Mouse (Mus musculus): ENCODE results near the gene Nfasc.

The Nfasc gene

DNA sequence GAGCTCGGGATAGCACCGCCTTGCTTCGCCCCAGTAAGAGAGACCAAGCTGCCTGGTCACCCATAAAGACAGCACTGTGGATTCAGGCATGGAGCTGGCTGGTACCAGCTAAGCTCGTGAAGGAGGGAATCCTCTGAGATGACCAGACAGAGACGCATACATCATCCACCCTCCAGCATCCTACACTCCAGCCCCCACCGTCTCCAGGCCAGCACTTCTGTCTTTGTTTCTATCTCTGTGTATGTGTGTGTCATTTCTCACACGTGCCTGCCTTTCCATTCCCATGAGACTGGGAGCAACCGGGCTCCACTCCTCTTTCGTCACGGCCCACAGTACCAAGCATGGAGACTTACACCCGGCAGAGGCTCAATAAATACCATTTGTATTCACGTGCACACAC is 9.3 kb downstream of the Nfasc start:
- in situ Hi-C loops (cut with MboI): no loop called here

DNA sequence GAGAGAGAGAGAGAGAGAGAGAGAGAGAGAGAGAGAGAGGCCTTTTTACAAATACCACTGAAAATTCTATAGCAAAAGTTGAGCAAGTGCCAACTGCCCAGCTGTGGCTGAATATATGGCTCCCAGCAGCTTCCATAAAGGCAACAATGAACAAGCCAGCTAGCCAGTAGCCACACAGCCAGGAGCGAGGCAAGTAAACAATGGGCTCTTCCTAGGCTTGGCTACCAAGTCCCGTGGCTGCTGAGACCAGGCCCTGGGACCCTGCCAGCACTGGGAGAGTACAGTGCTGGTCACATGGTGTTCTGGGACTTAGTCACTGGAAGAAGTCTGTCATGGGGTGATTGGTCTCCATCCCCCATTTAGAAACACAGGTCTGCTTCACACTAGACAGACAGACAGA is 14.0 kb downstream of the Nfasc start:
- in situ Hi-C loops (cut with MboI): no loop called here

DNA sequence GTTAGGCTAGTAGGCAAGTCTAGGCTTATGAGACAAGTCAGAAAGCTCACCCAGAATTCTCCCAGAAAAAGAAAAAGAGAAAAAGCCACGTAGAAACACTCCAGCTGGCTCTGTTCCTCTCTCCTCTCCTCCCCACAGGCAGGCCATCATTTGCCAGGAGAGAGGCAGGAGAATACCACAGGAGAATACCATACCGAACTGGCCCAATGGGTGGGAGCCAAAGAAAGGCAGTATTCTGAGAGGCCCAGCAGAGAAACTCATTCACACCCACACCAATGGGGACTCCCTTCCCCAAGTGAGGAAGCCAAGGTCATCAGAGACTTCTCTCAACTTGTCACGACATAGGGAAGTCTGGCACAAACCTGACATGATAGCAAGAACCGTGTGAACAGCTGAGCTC is 19.2 kb downstream of the Nfasc start:
- in situ Hi-C loops (cut with MboI): no loop called here

DNA sequence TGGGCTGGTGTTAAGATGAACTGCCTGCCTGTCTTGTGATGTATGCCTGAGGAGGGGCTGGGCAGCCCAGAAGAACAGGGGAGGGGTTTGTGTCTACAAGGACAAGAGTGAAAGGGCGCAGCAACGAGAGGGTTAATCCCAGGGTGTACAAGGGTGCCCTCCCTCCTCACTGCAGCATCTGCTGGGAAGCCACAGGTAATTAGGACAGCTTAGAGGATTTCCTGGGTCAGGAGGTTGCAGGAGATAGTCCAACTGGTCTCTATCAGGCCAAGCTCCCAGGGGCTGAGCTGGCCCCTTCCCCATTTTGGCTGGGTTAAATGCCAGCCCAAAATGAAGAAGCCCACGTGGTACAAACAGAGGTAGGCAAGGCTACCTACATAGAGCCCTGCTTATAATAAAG is 20.3 kb downstream of the Nfasc start:
- in situ Hi-C loops (cut with MboI): no loop called here

DNA sequence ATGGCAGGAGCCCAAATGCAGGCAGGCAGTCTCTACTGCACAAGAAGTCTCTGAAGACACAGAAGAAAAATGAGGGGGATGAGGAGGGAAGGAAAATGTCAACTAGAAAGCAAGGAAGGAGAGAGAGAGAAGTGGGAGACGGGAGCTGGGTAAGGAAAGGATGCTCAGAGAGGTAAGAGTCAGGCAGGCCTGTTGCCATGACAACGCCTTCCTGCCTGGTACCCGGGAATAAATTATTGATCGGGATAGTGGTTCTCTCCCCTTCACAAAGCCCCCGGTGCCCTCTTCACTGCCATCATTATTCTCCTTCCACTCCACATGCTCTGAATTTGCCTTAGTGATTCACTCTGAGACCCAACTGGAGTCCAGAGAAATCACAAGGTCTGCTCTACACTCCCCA is 23.4 kb downstream of the Nfasc start:
- in situ Hi-C loops (cut with MboI): no loop called here

DNA sequence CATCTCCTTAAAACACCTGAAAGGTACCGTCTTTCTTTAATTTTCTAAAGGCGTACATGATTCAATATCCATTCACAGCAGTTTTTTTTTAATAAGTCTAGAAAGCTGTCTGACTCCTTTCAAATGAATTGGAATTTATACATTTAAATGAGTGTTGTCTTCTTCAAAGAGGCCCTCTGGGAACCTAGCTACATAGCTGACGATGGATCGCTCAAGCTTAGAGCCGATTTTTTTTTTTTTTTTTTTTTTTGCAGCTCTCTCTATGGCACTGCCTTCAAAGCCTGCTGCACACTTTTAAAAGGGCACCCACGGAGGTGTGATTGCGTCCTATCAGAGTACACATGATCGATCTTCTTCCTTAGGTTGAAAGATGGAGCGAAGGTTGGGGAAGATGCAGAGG is 26.6 kb downstream of the Nfasc start:
- in situ Hi-C loops (cut with MboI): no loop called here

DNA sequence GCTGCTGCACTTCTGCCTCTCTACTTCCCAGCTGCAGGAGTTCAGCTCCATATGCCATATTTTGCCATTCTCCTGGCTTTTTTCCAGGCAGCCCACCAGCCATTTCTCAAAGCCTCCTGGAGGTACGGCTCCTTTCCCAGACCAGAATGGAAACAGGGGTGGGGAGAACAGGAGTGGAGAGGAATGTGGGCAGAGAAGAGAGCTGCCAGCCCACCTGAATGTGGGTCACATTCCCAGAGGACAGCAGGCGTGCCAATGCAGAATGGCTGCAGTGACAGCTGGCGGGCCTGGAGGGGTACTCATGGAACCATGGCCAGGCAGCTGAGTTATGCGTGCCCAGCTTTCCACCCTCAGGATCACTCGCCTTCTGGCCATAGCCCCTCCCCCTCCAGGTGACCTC is 32.2 kb downstream of the Nfasc start:
- in situ Hi-C loops (cut with MboI): no loop called here

DNA sequence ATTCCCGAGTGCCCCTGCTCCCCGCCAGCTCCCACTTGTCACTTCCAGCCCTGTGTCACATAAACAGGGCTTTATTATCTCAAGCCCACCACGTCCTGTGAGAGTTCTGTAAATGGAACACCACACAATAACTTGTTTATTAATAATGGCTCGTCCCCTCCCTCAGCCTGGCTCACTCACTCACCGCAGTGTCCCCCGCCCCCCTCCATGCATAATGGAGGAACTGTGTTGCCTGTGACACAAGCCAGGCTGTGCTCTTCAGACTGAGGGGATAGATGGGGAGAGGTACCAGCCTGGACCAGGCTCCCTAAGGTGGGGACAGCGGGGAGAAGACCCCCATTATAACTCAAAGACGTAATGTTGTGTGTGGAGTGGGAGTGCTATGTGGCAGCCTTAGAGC is 34.3 kb downstream of the Nfasc start:
- in situ Hi-C loops (cut with MboI): no loop called here

DNA sequence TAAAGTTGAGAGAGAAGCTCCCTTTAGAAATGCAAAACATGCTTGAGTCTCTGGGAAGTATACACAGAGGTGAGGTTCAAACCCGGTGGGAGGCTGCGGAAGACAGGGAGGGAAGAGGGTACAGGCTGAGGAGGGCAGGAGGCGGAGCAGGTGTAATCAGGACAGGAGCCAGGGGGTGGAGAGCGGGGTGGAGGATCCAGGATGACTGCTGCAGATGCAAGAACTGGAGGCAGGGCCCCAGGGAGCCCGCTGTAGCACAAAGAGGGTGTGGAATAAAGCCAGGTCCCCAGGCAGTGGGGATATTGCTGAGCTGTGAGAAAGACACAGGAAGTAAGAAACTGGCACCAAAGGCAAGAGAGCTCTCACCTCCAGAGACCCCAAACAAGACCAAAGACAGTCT is 38.1 kb downstream of the Nfasc start:
- in situ Hi-C loops (cut with MboI): no loop called here

DNA sequence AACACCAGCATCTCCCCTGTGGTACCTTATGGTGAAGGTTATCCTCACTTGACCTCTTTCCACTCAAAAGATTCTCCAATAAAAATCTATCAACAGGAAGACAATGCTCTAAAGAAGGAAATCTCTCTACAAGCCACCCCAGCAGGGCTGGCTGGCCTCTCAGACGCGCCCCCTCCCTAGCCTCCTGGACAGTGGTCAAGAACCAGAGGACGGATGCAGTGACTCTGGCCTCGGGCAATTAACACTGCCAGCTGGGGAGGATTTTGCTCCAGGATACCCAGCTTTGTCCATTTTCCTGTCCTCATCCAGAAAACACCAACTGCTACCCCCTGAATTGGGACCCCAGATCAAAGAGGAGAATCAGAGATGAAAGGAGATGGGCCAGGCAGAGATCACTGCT is 44.7 kb downstream of the Nfasc start:
- in situ Hi-C loops (cut with MboI): no loop called here

DNA sequence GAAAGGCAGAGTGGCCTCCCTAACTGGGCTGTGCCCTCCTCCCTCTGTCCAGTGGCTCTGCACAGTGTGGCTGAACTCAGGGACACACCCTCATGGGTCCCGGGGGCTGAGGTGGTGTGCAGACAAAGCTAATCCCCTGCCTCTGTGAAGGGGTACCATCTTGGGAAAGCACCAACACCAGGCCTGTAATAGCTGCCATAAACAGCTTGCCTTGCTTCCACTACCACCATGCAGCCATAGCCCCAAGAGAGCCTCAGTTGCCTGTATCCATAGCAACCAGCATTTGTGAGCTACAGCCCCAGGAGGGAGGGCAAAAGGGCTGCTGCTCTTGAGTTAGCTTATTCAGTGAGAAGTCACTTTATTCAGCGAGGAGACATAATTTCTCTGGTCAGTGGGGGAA is 45.4 kb downstream of the Nfasc start:
- in situ Hi-C loops (cut with MboI): no loop called here

DNA sequence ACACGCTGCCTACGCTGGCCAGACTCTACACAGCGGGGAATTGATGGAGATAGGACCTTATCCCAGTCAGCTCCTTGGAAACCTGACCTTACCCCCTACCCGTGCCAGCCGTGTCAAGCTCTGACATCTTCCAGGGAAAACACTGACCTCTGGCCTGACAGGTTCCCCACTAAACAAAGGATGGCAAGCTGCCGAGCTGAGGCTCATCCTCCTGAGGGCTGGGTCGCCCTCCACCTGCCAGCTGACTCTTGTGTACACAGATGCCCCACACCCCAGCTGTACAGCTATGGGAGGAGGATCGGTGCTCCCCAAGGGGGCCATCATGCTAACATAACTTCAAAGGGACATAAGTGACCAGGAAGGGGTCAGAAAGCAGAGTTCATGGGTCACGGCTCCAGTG is 47.6 kb downstream of the Nfasc start:
- in situ Hi-C loops (cut with MboI): no loop called here

DNA sequence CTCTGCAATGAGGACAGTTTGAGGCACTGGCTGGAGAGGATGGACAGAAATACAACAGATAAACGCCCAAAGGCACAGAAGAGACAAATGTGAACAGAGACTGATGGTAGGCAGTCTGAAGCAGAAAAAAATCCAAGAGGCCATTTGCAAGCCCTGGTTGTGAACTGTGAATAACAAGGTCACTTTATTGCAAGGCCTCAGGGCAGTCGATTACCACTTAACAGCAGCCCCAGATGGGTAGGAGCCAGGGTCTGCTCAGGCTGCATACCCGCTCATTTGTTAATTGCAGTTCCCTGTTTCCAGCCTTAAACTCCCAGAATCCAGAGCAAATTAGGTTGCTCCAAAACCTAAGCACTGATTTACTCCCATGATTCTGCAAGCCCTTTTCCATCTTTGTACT is 52.4 kb downstream of the Nfasc start:
- in situ Hi-C loops (cut with MboI): no loop called here

DNA sequence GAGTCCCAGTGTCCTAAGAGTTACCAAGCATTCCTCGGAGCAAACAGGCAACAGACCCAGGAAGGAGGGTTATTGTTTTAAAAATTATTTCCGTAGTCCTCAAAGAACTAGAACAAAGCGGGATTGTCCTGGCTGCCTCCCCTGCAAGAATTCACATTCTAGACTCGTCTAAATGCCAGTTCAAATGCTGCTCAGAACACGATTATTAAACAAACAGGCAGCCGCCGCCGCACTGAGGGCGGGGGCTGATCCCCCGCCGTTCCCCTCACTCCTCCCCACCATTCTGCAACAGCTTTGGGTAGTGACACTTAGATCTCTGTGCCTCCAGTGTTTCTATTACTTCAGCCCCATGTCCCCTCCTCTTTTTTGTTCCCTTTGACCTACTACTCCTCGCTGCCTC is 62.7 kb downstream of the Nfasc start:
- in situ Hi-C loops (cut with MboI): no loop called here

DNA sequence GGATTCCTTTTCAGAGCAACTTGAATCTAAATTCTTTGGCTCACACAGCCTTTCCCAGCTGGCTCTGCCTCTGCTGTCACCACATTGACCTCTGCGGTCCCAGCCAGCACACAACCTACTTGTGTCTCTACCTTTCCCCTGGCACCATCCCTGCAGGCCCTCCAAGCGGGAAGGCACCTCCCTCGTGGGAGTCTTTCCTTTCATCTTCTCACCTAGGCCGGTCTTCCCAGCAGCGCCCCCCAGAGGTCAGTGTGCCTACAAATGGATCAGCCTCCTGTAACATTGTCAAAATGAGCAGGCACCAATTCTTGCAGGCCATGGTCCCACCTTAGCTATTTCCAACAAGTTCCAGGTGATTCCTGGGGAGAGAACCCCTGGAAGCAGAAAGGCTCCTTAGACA is 63.5 kb downstream of the Nfasc start:
- in situ Hi-C loops (cut with MboI): no loop called here

DNA sequence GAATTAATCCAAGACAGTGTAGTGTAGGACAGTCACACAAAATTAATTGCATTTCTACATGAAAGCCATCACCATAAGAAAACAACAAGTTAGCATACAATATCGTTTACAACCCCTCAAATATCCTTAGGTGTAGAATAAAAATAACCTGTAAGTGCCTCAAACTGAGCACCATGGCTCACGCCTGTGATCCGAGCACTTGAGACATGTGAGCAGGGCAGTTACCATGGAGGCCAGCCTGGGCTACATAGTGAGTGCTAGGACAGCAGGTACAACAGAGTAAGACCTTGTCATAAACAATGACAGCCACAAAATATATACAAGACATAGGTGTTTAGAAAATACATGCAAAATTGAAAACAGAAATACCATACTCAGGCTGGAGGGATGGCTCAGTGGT is 68.9 kb downstream of the Nfasc start:
- in situ Hi-C loops (cut with MboI): no loop called here

DNA sequence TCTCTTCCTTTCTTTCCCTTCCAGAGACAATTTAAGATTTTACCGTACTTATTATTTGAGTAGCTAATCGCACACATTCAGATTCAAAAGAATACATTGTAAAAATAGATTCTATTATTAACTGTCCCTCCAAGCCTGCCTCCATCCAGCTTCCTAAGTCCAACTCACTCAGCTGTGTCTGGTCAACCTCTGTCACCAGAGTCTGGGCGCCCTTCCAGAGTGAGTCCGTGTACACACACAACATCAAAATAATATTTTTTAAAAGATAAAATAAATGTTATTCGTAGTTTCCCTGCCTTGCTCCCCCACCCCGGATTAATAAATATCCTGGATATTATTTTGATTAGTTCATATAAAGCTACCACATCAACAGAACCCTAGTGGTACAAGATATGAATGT is 72.4 kb downstream of the Nfasc start:
- in situ Hi-C loops (cut with MboI): no loop called here

DNA sequence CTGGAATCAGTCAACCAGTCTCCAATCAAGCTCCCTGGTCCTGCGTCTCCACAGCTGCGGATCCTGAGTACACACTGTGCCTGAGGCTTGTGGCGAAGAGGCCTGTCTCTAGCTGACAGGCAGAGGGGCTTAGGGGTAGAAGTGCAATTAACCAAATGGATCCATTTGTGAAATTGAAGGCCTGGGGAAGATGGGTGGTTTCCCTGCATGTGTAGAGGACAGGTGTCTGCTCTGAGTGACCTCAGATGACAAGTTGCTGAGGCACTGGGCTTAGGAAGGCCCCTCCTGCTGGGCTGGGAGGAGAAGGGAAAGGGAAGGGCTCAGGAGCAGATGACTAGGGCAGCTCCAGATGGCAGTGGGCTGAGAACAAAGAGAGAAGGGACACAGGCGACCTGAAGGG is 81.2 kb downstream of the Nfasc start:
- in situ Hi-C loops (cut with MboI): no loop called here

DNA sequence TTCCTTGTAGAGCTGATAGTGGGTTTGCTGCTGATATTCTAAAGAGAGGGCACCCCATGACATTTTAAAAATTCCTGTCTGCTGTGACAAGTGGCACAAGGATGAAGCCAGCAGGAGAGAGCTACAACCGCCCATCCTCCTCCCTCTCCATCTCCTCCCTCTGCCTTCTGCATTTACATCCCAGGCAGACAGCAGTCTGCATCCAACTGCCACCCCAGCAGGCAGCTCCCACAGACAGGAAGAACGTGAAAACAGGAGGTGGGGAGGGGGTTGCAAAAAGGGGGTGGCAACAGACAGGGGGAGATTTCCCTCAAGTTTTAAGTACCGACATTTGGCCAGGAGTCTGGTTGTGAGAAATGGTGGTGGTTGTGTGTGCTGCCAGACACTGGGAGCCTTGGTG is 82.0 kb downstream of the Nfasc start:
- in situ Hi-C loops (cut with MboI): no loop called here

DNA sequence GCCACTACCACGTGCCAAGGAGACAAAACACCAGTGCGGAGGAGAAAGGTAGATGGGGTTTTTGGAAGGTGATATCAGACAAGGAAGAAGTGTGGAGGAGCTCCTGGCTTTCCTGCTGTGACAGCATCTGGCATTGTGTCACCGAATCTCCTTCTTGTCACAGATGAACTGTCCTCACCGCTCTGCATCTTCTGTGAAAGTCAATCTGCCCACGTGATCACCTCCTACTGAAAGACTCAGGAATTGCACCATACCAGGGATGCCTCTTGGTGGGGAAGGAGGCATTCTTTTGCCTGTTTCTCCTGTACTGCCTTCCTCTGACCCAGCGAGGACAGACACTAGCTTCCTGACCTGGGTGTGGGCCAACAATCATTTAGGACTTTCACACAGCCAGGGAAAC is 86.0 kb downstream of the Nfasc start:
- in situ Hi-C loops (cut with MboI): no loop called here

DNA sequence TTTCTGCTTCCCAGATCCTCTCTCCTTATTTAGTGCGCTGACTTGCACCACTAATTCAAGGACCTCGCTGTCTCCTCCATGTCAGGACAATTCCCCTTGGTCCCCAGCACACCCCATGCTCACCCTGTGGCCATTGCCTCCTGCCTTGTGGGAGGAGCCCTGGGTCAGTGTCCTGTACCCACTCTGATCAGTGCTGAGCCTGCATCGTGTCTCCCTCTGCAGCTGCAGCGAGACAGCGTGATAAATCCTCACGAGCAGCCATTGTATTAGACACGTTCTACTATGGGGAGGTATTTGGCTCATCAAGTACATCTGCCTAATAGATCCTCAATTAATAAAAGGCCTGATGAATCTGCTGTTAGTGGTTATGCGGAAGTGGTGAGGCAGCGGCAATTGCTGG is 86.8 kb downstream of the Nfasc start:
- in situ Hi-C loops (cut with MboI): no loop called here

DNA sequence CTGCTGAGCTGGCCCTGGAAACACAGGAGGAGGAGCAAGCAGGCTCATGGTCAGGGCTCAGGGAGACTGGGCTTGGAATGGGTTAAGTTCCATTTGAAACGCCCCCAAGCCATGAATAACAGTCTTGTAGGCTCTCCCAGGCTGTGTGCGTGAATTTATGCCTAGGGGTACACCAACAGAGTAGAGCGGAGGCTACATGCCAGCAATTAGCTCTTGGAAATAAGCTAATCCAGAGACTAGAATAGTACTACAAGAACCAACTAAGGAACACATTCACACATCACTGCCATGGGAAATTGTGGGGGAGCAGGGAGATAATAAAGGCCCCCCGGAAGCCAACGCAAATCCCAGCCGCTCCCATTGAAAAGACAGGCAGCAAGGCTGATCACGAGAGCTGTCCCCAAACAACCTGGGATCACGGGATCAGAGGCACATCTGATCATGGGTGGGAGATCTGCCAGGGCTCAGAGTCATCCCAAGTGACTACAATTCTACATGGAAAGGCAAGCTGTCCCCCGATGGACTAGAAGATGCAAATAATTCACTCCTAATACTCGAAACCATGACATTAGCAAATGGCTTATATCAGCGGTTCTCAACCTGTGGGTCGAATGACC is 87.6 kb downstream of the Nfasc start:
- in situ Hi-C loops (cut with MboI): no loop called here

DNA sequence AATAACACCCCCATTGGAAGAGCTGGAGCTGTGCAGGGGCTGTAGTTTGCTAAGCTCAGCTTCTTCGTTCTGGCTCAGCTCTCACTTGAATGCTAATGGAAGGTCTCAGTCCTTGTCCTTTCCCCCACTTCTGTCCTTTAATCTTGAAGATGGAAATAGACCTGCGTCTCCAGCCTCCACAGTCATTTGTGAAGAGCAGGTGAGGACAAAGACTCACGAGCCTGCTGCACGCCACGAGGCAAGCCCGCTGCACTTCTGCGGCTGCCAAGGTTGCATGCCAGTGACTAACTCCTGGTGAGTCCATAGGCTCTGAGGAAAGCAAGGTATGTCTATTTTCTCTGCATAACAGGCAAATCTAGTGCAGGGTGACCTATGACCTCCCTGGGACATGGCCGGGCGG is 88.4 kb downstream of the Nfasc start:
- in situ Hi-C loops (cut with MboI): no loop called here

DNA sequence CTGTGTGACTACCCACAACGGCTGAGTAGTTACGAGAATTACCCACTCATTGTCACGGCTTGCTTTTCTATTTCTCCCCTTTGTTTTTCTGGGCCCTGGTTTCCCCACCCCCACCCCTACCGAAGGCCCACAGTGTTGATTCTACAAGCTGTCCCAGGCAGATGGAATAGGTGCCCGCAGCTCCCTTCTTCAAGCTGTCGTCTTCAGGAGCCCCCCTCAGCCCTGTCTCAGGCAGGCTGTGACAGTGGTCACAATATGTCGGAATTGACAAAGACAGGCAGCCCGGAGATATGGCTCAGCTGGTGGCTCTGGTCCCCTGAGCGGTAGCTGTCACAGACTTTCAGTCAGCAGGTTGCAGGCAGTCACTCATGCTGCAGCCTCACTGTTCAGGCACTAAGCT is 90.9 kb downstream of the Nfasc start:
- in situ Hi-C loops (cut with MboI): no loop called here

DNA sequence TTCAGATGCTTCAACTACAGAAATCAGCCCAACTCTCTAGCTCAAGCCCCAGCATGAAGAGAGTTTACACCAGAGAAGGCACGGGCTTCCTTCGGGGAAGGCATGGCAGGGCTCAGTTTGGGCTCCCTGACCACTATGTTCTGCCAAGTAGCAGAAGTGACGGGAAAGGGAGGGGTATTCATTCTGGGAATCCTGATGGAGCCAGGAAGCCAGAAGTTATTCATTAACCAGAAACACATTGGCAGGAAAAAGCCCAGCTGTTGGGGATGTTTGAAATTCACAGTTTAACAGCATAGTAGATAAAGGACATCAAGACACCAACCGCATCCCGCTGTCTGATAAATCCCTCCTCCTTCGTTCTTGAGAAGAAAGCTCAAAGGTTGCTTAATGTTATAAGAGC is 93.6 kb downstream of the Nfasc start:
- in situ Hi-C loops (cut with MboI): no loop called here

Measured in mature B cell (primary cell).